Mouse (Mus musculus) CH12.LX (cell line): ENCODE measurements at regions not wholly inside any gene's neighbourhood (a gene's known extent, or its start where the extent isn't known, plus 50 kb on each side); places are given as distances from the start of the nearest gene placed in this dataset.

Source experiments
- JUN ChIP-seq: IDR thresholded peaks from 2 replicates; pipeline ENCODE4 v1.6.1; 2011; ENCODE audit warnings: low read depth, mild to moderate bottlenecking, low read length, improper control_type of control experiment, moderate library complexity; ENCODE audit not compliant: insufficient read depth
- MAX ChIP-seq: IDR thresholded peaks from 2 replicates; pipeline ENCODE4 v1.6.1; 2011; ENCODE audit warnings: low read length, improper control_type of control experiment
- POLR2A ChIP-seq: IDR thresholded peaks from 2 replicates; pipeline ENCODE4 v1.6.1; 2011; ENCODE audit warnings: low read depth, mild to moderate bottlenecking, improper control_type of control experiment, low read length

DNA sequence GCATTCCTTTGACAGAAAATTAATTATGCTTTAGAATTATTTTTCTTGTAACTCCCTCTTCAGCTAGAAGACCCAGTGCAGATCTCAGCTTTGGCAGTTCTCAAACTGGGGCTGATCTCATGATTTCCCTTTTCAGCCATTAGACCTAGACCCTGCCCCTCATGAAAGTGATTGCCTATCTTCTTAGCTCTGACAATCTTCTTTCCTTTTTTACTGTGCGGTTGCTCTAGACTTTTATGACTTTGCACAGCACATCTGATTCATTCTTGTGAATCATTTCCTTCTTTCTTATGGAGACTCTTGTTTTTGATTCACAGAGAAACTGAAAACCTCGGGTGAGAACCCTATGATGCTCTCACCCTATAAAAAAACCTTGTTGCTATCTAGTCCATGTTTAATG lies 1078.3 kb upstream of the Cdh6 start:
- TF ChIP-seq POLR2A, result no peak
- no peak for TF ChIP-seq MAX
- no peak for TF ChIP-seq JUN
